Mouse (Mus musculus): ENCODE data around the gene Foxj1. TPM values are rescaled to one million over a fixed set of nuclear protein-coding genes. Genes with fewer than 3 reads are reported as not detected.
"Not testable (repeated sequence)": the region's sequence is repeated elsewhere in the genome, so short reads cannot be mapped to it uniquely, and the experiment has no call there.

Foxj1 gene
- polyA plus RNA-seq, 1 experiment from 2014 or later: 7.3 TPM

- no peak overlapping the region for H3K4me2 ChIP-seq (replicated peaks)
- H3K4me1 ChIP-seq: no peaks in the 10 kb centered on the region
- no peak overlapping the region for H3K4me3 ChIP-seq
- H3K9me3 ChIP-seq: no peaks in the 10 kb centered on the region
- H3K9ac ChIP-seq: no peak overlapping the region
- no peaks in the 10 kb centered on the region for H3K27me3 ChIP-seq (replicated peaks)
- ATAC-seq (ENCODE audit: low FRiP score, low read depth): no peak
- H3K36me3 ChIP-seq: peaks cover 13% of the 10 kb centered on the region; the same call in 1 of the 2 replicates
- WGBS: 74% methylated on average over 13 of the region's 13 CpGs
- H3K27ac ChIP-seq: no peak overlapping the region
These were observed 30.2 kb upstream of the Foxj1 start for GRCm38 (mm10) chr11:116365432-116365831.

GRCm38 (mm10) chr11:116362015-116362414 is 26.8 kb upstream of the Foxj1 start:
- H3K4me1 ChIP-seq: no peaks in the 10 kb centered on the region
- WGBS: 71% methylated on average over 11 of the region's 11 CpGs
- peaks cover 26% of the 10 kb centered on the region for H3K36me3 ChIP-seq

GRCm38 (mm10) chr11:116360915-116361314 is 25.7 kb upstream of the Foxj1 start:
- H3K27ac ChIP-seq; H3K27me3 ChIP-seq (replicated peaks); H3K4me1 ChIP-seq; ATAC-seq (ENCODE audit: low FRiP score, low read depth); H3K9ac ChIP-seq; H3K4me2 ChIP-seq (replicated peaks); H3K4me3 ChIP-seq; H3K9me3 ChIP-seq: not testable (repeated sequence)
- peaks cover 28% of the 10 kb centered on the region for H3K36me3 ChIP-seq
- 98% methylated on average over 5 of the region's 5 CpGs for WGBS

More at GRCm38 (mm10) chr11:116362015-116362414, 26.8 kb upstream of the Foxj1 start:
- H3K4me2 ChIP-seq (replicated peaks): no peak overlapping the region
- no peaks in the 10 kb centered on the region for H3K27me3 ChIP-seq (replicated peaks)
- H3K9ac ChIP-seq: no peak overlapping the region
- H3K27ac ChIP-seq: no peak overlapping the region
- no peaks in the 10 kb centered on the region for H3K9me3 ChIP-seq
- no peak overlapping the region for H3K4me3 ChIP-seq
- no peak for ATAC-seq (ENCODE audit: low FRiP score, low read depth)

GRCm38 (mm10) chr11:116359652-116360051 is 24.5 kb upstream of the Foxj1 start:
- Histone ChIP-seq H3K27me3 (replicated peaks) (no peaks in the 10 kb centered on the region), H3K4me1 (no peaks in the 10 kb centered on the region), H3K4me2 (replicated peaks) (no peak overlapping the region), H3K9ac (no peak overlapping the region), H3K9me3 (0 out of 2 replicates have a peak, but pooled peaks cover 4% of the 10 kb centered on the region), H3K27ac (no peak overlapping the region), H3K36me3 (peaks cover 41% of the 10 kb centered on the region), H3K4me3 (no peak overlapping the region)
- ATAC-seq (ENCODE audit: low FRiP score, low read depth): no peak
- WGBS: 82% methylated on average over 12 of the region's 12 CpGs

GRCm38 (mm10) chr11:116358926-116359637 is 23.9 kb upstream of the Foxj1 start:
- ATAC-seq (ENCODE audit: low FRiP score, low read depth): no peak
- no peak overlapping the region for H3K27ac ChIP-seq
- 63% methylated on average over 15 of the region's 15 CpGs for WGBS
- no peak overlapping the region for H3K9ac ChIP-seq
- no peak overlapping the region for H3K4me2 ChIP-seq (replicated peaks)
- 0 out of 2 replicates have a peak, but pooled peaks cover 4% of the 10 kb centered on the region for H3K9me3 ChIP-seq
- no peaks in the 10 kb centered on the region for H3K27me3 ChIP-seq (replicated peaks)
- H3K4me3 ChIP-seq: no peak overlapping the region
- no peaks in the 10 kb centered on the region for H3K4me1 ChIP-seq
- peaks cover 46% of the 10 kb centered on the region for H3K36me3 ChIP-seq

GRCm38 (mm10) chr11:116354521-116354920 is 19.3 kb upstream of the Foxj1 start:
- Histone ChIP-seq H3K4me1 (no peaks in the 10 kb centered on the region), H3K9me3 (0 out of 2 replicates have a peak, but pooled peaks cover 4% of the 10 kb centered on the region), H3K9ac (no peak overlapping the region), H3K4me2 (replicated peaks) (no peak overlapping the region), H3K27me3 (replicated peaks) (no peaks in the 10 kb centered on the region), H3K4me3 (no peak overlapping the region), H3K36me3 (peaks cover 53% of the 10 kb centered on the region), H3K27ac (no peak overlapping the region)
- no peak for ATAC-seq (ENCODE audit: low FRiP score, low read depth)
- WGBS: 44% methylated on average over 17 of the region's 17 CpGs

GRCm38 (mm10) chr11:116353535-116353934 is 18.3 kb upstream of the Foxj1 start:
- H3K36me3 ChIP-seq: peaks cover 48% of the 10 kb centered on the region
- no peak overlapping the region for H3K9ac ChIP-seq
- no peaks in the 10 kb centered on the region for H3K4me1 ChIP-seq
- no peak overlapping the region for H3K4me3 ChIP-seq
- no peak overlapping the region for H3K27ac ChIP-seq
- H3K27me3 ChIP-seq (replicated peaks): no peaks in the 10 kb centered on the region
- 94% methylated on average over 8 of the region's 8 CpGs for WGBS
- H3K4me2 ChIP-seq (replicated peaks): no peak overlapping the region
- ATAC-seq (ENCODE audit: low FRiP score, low read depth): no peak
- 0 out of 2 replicates have a peak, but pooled peaks cover 4% of the 10 kb centered on the region for H3K9me3 ChIP-seq

GRCm38 (mm10) chr11:116351294-116351693 is 16.1 kb upstream of the Foxj1 start:
- Histone ChIP-seq H3K9ac (no peak overlapping the region), H3K27me3 (replicated peaks) (no peaks in the 10 kb centered on the region), H3K27ac (no peak overlapping the region), H3K4me1 (no peaks in the 10 kb centered on the region), H3K4me2 (replicated peaks) (no peak overlapping the region), H3K36me3 (peaks cover 69% of the 10 kb centered on the region), H3K4me3 (no peak overlapping the region), H3K9me3 (0 out of 2 replicates have a peak, but pooled peaks cover 4% of the 10 kb centered on the region)
- no peak for ATAC-seq (ENCODE audit: low FRiP score, low read depth)
- 93% methylated on average over 5 of the region's 5 CpGs for WGBS

GRCm38 (mm10) chr11:116347955-116348354 is 12.8 kb upstream of the Foxj1 start:
- H3K4me1 ChIP-seq: no peaks in the 10 kb centered on the region
- H3K27me3 ChIP-seq (replicated peaks): no peaks in the 10 kb centered on the region
- no peak overlapping the region for H3K9ac ChIP-seq
- H3K36me3 ChIP-seq: peaks cover 67% of the 10 kb centered on the region
- H3K4me2 ChIP-seq (replicated peaks): no peak overlapping the region
- H3K9me3 ChIP-seq: no peaks in the 10 kb centered on the region
- H3K27ac ChIP-seq: no peak overlapping the region
- ATAC-seq (ENCODE audit: low FRiP score, low read depth): no peak
- 81% methylated on average over 5 of the region's 5 CpGs for WGBS
- H3K4me3 ChIP-seq: no peak overlapping the region

- Histone ChIP-seq H3K9ac (no peak overlapping the region), H3K36me3 (peaks cover 72% of the 10 kb centered on the region), H3K9me3 (no peaks in the 10 kb centered on the region), H3K4me3 (no peak overlapping the region), H3K27ac (no peak overlapping the region), H3K27me3 (replicated peaks) (no peaks in the 10 kb centered on the region), H3K4me1 (no peaks in the 10 kb centered on the region), H3K4me2 (replicated peaks) (no peak overlapping the region)
- WGBS: 78% methylated on average over 7 of the region's 7 CpGs
- ATAC-seq (ENCODE audit: low FRiP score, low read depth): no peak
These were observed 11.8 kb upstream of the Foxj1 start for GRCm38 (mm10) chr11:116347012-116347411.

GRCm38 (mm10) chr11:116342069-116342791 is 7.0 kb upstream of the Foxj1 start:
- no peak overlapping the region for H3K27ac ChIP-seq
- WGBS: 80% methylated on average over 25 of the region's 25 CpGs
- H3K36me3 ChIP-seq: peaks cover 65% of the 10 kb centered on the region
- H3K4me1 ChIP-seq: 0 out of 2 replicates have a peak, but pooled peaks cover 2% of the 10 kb centered on the region
- no peak overlapping the region for H3K4me3 ChIP-seq
- no peak overlapping the region for H3K9ac ChIP-seq
- H3K4me2 ChIP-seq (replicated peaks): no peak overlapping the region
- H3K9me3 ChIP-seq: no peaks in the 10 kb centered on the region
- no peaks in the 10 kb centered on the region for H3K27me3 ChIP-seq (replicated peaks)
- ATAC-seq (ENCODE audit: low FRiP score, low read depth): no peak

- no peak overlapping the region for H3K9ac ChIP-seq
These were observed 2.3 kb upstream of the Foxj1 start for GRCm38 (mm10) chr11:116337531-116337930.

More at GRCm38 (mm10) chr11:116337531-116337930, 2.3 kb upstream of the Foxj1 start:
- no peak for ATAC-seq (ENCODE audit: low FRiP score, low read depth)
- no peak overlapping the region for H3K4me3 ChIP-seq
- no peak overlapping the region for H3K4me2 ChIP-seq (replicated peaks)
- WGBS: 83% methylated on average over 6 of the region's 6 CpGs
- peaks cover 44% of the 10 kb centered on the region for H3K4me1 ChIP-seq
- no peak overlapping the region for H3K27ac ChIP-seq
- H3K36me3 ChIP-seq: peaks cover 25% of the 10 kb centered on the region
- no peaks in the 10 kb centered on the region for H3K9me3 ChIP-seq
- peaks cover 21% of the 10 kb centered on the region for H3K27me3 ChIP-seq (replicated peaks)
